Mouse (Mus musculus): ENCODE results near the gene Larp4.

DNA sequence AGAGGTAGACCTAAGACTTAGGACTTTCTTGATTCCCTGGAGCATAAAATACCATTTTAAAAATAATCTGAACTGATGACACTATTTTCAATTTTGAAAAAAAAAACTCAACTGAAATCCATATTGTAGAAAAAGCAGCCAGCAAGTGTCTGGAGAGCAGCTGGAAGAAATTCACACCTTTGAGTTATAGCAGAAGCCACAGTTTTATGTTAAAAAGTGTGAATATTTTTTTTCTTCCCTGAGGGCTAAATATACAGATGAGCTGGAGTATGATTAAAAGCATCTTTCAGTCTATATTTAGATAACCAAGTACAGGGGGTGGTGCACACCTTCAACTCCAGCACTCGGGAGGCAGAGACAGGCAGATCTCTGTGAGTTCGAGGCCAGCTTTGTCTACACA, 60.0 kb downstream of the Larp4 start:
- TF ChIP-seq CTCF (IDR thresholded peaks at IDR 0.05; ENCODE audit: control insufficient read depth, insufficient read depth, insufficient read length) (no peak), CEBPB (IDR thresholded peaks at IDR 0.05; ENCODE audit: low read depth) (no peak)

Data from C2C12 (cell line).